Mouse (Mus musculus) liver, embryonic 14.5 days (tissue): ENCODE data around the gene Atf3. TPM values are rescaled to one million over a fixed set of nuclear protein-coding genes. Genes with fewer than 3 reads are reported as not detected.
"Not testable (repeated sequence)": the region's sequence is repeated elsewhere in the genome, so short reads cannot be mapped to it uniquely, and the experiment has no call there.

Experiments
- ATAC-seq: fragments of 200-750 bp; cut with Nextera tagmentation; 2 replicates; pipeline ENCODE4 v1.8.0; 2017; ENCODE audit warnings: moderate number of reproducible peaks, mild to moderate bottlenecking, moderate library complexity; ENCODE audit not compliant: insufficient read depth
- DNase-seq, 3 experiments: peaks; one replicate each; pipeline ENCODE4 v3.0.0-alpha.2; 2012 to 2013; ENCODE audit warnings: low read depth in 3 of 3, low spot score in 3 of 3
- H3K27ac ChIP-seq: fragments of 300-500 bp; sonication (generic); 2 replicates; pipeline ENCODE4 v1.5.1; 2014; ENCODE audit warnings: moderate library complexity, mild to moderate bottlenecking, control low read depth, inconsistent platforms
- H3K27me3 ChIP-seq: fragments of 300-500 bp; sonication (generic); 2 replicates; pipeline ENCODE4 v1.6.1; 2014; ENCODE audit warnings: mild to moderate bottlenecking, low read length, moderate library complexity; ENCODE audit not compliant: control insufficient read depth, insufficient read depth
- H3K36me3 ChIP-seq: fragments of 300-500 bp; sonication (generic); replicated peaks from 2 replicates; pipeline ENCODE4 v1.6.1; 2014; ENCODE audit warnings: low read depth; ENCODE audit not compliant: control insufficient read depth, insufficient read depth
- H3K4me1 ChIP-seq, 2 experiments: fragments of 200-500 bp in 1 of 2; fragments of 300-500 bp in 1 of 2; sonication (generic) in 1 of 2; replicated peaks; 2 replicates each; pipeline ENCODE4 v1.6.1; 2012 to 2014; ENCODE audit warnings: antibody characterized with exemption in 1 of 2, inconsistent platforms in 1 of 2, low read length in 1 of 2; ENCODE audit not compliant: control insufficient read depth in 2 of 2, insufficient read depth in 2 of 2
- H3K4me2 ChIP-seq: fragments of 300-500 bp; sonication (generic); 2 replicates; pipeline ENCODE4 v1.6.1; 2014; ENCODE audit warnings: low read depth, mild to moderate bottlenecking, control low read depth, moderate library complexity
- H3K4me3 ChIP-seq, 2 experiments: fragments of 200-500 bp in 1 of 2; fragments of 300-500 bp in 1 of 2; sonication (generic) in 1 of 2; 2 replicates each; pipeline ENCODE4 v1.5.1; 2012 to 2014; ENCODE audit warnings: low read depth in 2 of 2, low read length in 2 of 2, mild to moderate bottlenecking in 2 of 2, control low read depth in 1 of 2, inconsistent platforms in 1 of 2, moderate library complexity in 1 of 2; ENCODE audit not compliant: insufficient read depth in 1 of 2
- H3K9ac ChIP-seq: fragments of 300-500 bp; sonication (generic); replicated peaks from 2 replicates; pipeline ENCODE4 v1.6.1; 2014; ENCODE audit warnings: mild to moderate bottlenecking, control low read depth, moderate library complexity
- H3K9me3 ChIP-seq: fragments of 300-500 bp; sonication (generic); 2 replicates; pipeline ENCODE4 v1.6.1; 2016; ENCODE audit warnings: low read length, mixed read lengths; ENCODE audit not compliant: control insufficient read depth
- CTCF ChIP-seq: IDR thresholded peaks from 2 replicates; pipeline ENCODE4 v1.5.1; 2016; ENCODE audit warnings: antibody characterized with exemption, low read depth, control low read depth
- EP300 ChIP-seq: IDR thresholded peaks from 2 replicates; pipeline ENCODE4 v1.6.1; 2016; ENCODE audit warnings: antibody characterized with exemption, low read depth
- WGBS: fragments of 180-500 bp; shearing (Covaris S2); extraction: QIAGEN DNeasy Blood & Tissue Kit; methylation state at CpG from one replicate; pipeline ENCODE4 v1.1.7; 2014; ENCODE audit not compliant: insufficient replicate concordance; 5-methylcytosine and 5-hydroxymethylcytosine counted together
- polyA plus RNA-seq, 2 experiments: library from polyadenylated mRNA; depleted of rRNA in 1 of 2; stranded (reverse) in 1 of 2; unstranded in 1 of 2; fragments of >200 nt; fragmentation: Nextera tagmentation in 1 of 2; extraction: Ambion mirVana in 1 of 2; gene quantifications; 2 replicates each; pipeline versions ENCODE4 v1.2.1 to v1.2.3; 2012 to 2014

The Atf3 gene
- polyA plus RNA-seq, 2 experiments = 0.76 to 1.3 TPM

GRCm38 (mm10) chr1:191166189-191166588 is 51.6 kb downstream of the Atf3 start:
- Histone ChIP-seq H3K4me3 (no peak overlapping the region), H3K4me2 (no peak overlapping the region), H3K9ac (no peak overlapping the region), H3K27ac (no peak overlapping the region), H3K9me3 (no peaks in the 10 kb centered on the region), H3K36me3 (no peaks in the 10 kb centered on the region), H3K4me1 (0 out of 4 replicates have a peak, but pooled peaks cover 0 to 3% of the 10 kb centered on the region in 2 experiments), H3K27me3 (no peaks in the 10 kb centered on the region)
- no peak for ATAC-seq
- DNase-seq = no peak
- WGBS = 64% methylated on average over 4 of the region's 4 CpGs
- TF ChIP-seq CTCF = no peak
- TF ChIP-seq EP300 = no peak

GRCm38 (mm10) chr1:191164717-191165116 is 53.1 kb downstream of the Atf3 start, which contains the start of gene Fam71a:
Gene Fam71a, minus strand, starts transcription at chr1:191164817.
- Histone ChIP-seq H3K4me3 (no peak within 1 kb of the TSS), H3K9me3 (no peaks in the 10 kb centered on the region), H3K4me2 (no peak within 1 kb of the TSS), H3K9ac (no peak within 1 kb of the TSS), H3K4me1 (0 out of 4 replicates have a peak, but pooled peaks cover 0 to 3% of the 10 kb centered on the region in 2 experiments), H3K27me3 (no peaks in the 10 kb centered on the region), H3K27ac (no peak within 1 kb of the TSS), H3K36me3 (no peaks in the 10 kb centered on the region)
- no peak for DNase-seq
- TF ChIP-seq CTCF (no peak), EP300 (no peak)
- WGBS = 58% methylated on average over 3 of the region's 3 CpGs
- ATAC-seq = no peak

- Histone ChIP-seq H3K4me3 (no peak overlapping the region), H3K36me3 (no peaks in the 10 kb centered on the region), H3K9ac (no peak overlapping the region), H3K4me1 (peaks cover 0 to 6% of the 10 kb centered on the region in 2 experiments; a peak in 2 of 4 replicates), H3K27me3 (no peaks in the 10 kb centered on the region), H3K4me2 (no peak overlapping the region), H3K9me3 (no peaks in the 10 kb centered on the region), H3K27ac (no peak overlapping the region)
- 17% methylated on average over 3 of the region's 3 CpGs for WGBS
- ATAC-seq (no peak), DNase-seq (no peak)
- TF ChIP-seq EP300 (no peak), CTCF (no peak)
Measured at GRCm38 (mm10) chr1:191154314-191154713, 63.5 kb downstream of the Atf3 start.

- Histone ChIP-seq H3K4me3 (no peak overlapping the region), H3K4me1 (peaks cover 0 to 6% of the 10 kb centered on the region in 2 experiments; a peak in 2 of 4 replicates), H3K4me2 (no peak overlapping the region), H3K9me3 (no peaks in the 10 kb centered on the region), H3K36me3 (no peaks in the 10 kb centered on the region), H3K27me3 (no peaks in the 10 kb centered on the region), H3K27ac (no peak overlapping the region), H3K9ac (no peak overlapping the region)
- ATAC-seq = no peak
- WGBS = 6% methylated on average over 4 of the region's 4 CpGs
- TF ChIP-seq CTCF = peak; percentile 86
- no peak for TF ChIP-seq EP300
- no peak for DNase-seq
Measured at GRCm38 (mm10) chr1:191153052-191153451, 64.8 kb downstream of the Atf3 start.

- Histone ChIP-seq H3K9ac (no peak overlapping the region), H3K36me3 (no peaks in the 10 kb centered on the region), H3K4me2 (no peak overlapping the region), H3K4me1 (peaks cover 0 to 6% of the 10 kb centered on the region in 2 experiments; a peak in 2 of 4 replicates), H3K9me3 (no peaks in the 10 kb centered on the region), H3K27ac (no peak overlapping the region), H3K4me3 (no peak overlapping the region), H3K27me3 (no peaks in the 10 kb centered on the region)
- DNase-seq (no peak), ATAC-seq (no peak)
- WGBS = 22% methylated on average over 8 of the region's 8 CpGs
- TF ChIP-seq CTCF (no peak), EP300 (no peak)
Measured at GRCm38 (mm10) chr1:191150924-191151605, 66.8 kb downstream of the Atf3 start.

GRCm38 (mm10) chr1:191149489-191149888 is 68.3 kb downstream of the Atf3 start:
- not testable (repeated sequence) for H3K4me1 ChIP-seq, H3K36me3 ChIP-seq, H3K9me3 ChIP-seq, H3K4me2 ChIP-seq, DNase-seq, H3K27ac ChIP-seq, H3K27me3 ChIP-seq, H3K9ac ChIP-seq, ATAC-seq, H3K4me3 ChIP-seq
- WGBS = 70% methylated on average over 5 of the region's 5 CpGs
